Mouse (Mus musculus) limb, embryonic 14.5 days (tissue): Measurements from ENCODE around the gene Rad51d. TPM values are rescaled to one million over a fixed set of nuclear protein-coding genes. Genes with fewer than 3 reads are reported as not detected.
A peak's percentile ranks its signal among the peaks of the same experiment; 100 is the strongest.

Experiments
- ATAC-seq: fragments of 200-750 bp; cut with Nextera tagmentation; 2 replicates; pipeline ENCODE4 v1.8.0; 2017; ENCODE audit warnings: low read depth, moderate number of reproducible peaks, moderate TSS enrichment; ENCODE audit not compliant: low FRiP score
- DNase-seq: peaks from one replicate; pipeline ENCODE4 v3.0.0-alpha.2; 2015; ENCODE audit warnings: low spot score
- H3K27ac ChIP-seq: fragments of 300-500 bp; sonication (generic); replicated peaks from 2 replicates; pipeline ENCODE4 v1.5.1; 2014; ENCODE audit warnings: low read depth, mild to moderate bottlenecking, low read length, moderate library complexity, mixed read lengths
- H3K27me3 ChIP-seq: fragments of 300-500 bp; sonication (generic); 2 replicates; pipeline ENCODE4 v1.6.1; 2014; ENCODE audit warnings: low read length, mixed read lengths; ENCODE audit not compliant: control insufficient read depth, insufficient read depth
- H3K36me3 ChIP-seq: fragments of 300-500 bp; sonication (generic); 2 replicates; pipeline ENCODE4 v1.6.1; 2014; ENCODE audit warnings: mild to moderate bottlenecking, low read length, moderate library complexity, mixed read lengths; ENCODE audit not compliant: control insufficient read depth, insufficient read depth
- H3K4me1 ChIP-seq: fragments of 300-500 bp; sonication (generic); 2 replicates; pipeline ENCODE4 v1.6.1; 2014; ENCODE audit warnings: antibody characterized with exemption, low read length, mixed read lengths; ENCODE audit not compliant: control insufficient read depth, insufficient read depth
- H3K4me2 ChIP-seq: fragments of 300-500 bp; sonication (generic); replicated peaks from 2 replicates; pipeline ENCODE4 v1.6.1; 2014; ENCODE audit warnings: low read depth, mild to moderate bottlenecking, low read length, moderate library complexity; ENCODE audit not compliant: severe bottlenecking
- H3K4me3 ChIP-seq: fragments of 300-500 bp; sonication (generic); replicated peaks from 2 replicates; pipeline ENCODE4 v1.5.1; 2014; ENCODE audit warnings: low read length
- H3K9ac ChIP-seq: fragments of 300-500 bp; sonication (generic); 2 replicates; pipeline ENCODE4 v1.6.1; 2014; ENCODE audit warnings: mild to moderate bottlenecking, low read depth, low read length, moderate library complexity; ENCODE audit not compliant: severe bottlenecking
- H3K9me3 ChIP-seq: fragments of 300-500 bp; sonication (generic); 2 replicates; pipeline ENCODE4 v1.6.1; 2016; ENCODE audit warnings: low read length; ENCODE audit not compliant: control insufficient read depth
- POLR2A ChIP-seq: fragments of 200-500 bp; IDR thresholded peaks from 2 replicates; pipeline ENCODE4 v1.8.0; 2012; ENCODE audit warnings: inconsistent platforms, mild to moderate bottlenecking, moderate library complexity, borderline replicate concordance; ENCODE audit not compliant: insufficient read depth, insufficient read length; ENCODE audit errors: extremely low read depth
- WGBS: fragments of 180-500 bp; shearing (Covaris S2); extraction: QIAGEN DNeasy Blood & Tissue Kit; methylation state at CpG from one replicate; pipeline ENCODE4 v1.1.7; 2014; 5-methylcytosine and 5-hydroxymethylcytosine counted together
- polyA plus RNA-seq, 2 experiments: library from polyadenylated mRNA; depleted of rRNA in 1 of 2; stranded (reverse) in 1 of 2; unstranded in 1 of 2; fragments of >200 nt; fragmentation: Nextera tagmentation in 1 of 2; extraction: Ambion mirVana in 1 of 2; gene quantifications; 2 replicates each; pipeline versions ENCODE4 v1.2.1 to v1.2.3; 2012 to 2014

Rad51d gene
- polyA plus RNA-seq, 2 experiments, result 11.5 to 12.9 TPM

GRCm38 (mm10) chr11:82852540-82852939 lies 37.9 kb downstream of the Rad51d start:
- no peaks in the 10 kb centered on the region for H3K36me3 ChIP-seq
- no peaks in the 10 kb centered on the region for H3K9me3 ChIP-seq
- DNase-seq, result no peak
- no peak overlapping the region for H3K4me3 ChIP-seq
- WGBS, result 81% methylated on average over 10 of the region's 10 CpGs
- H3K9ac ChIP-seq, result no peak overlapping the region
- H3K27ac ChIP-seq, result no peak overlapping the region
- peaks cover 9% of the 10 kb centered on the region for H3K4me1 ChIP-seq
- H3K27me3 ChIP-seq, result no peaks in the 10 kb centered on the region
- H3K4me2 ChIP-seq, result no peak overlapping the region
- no peak for ATAC-seq
- no peak for TF ChIP-seq POLR2A

DNA sequence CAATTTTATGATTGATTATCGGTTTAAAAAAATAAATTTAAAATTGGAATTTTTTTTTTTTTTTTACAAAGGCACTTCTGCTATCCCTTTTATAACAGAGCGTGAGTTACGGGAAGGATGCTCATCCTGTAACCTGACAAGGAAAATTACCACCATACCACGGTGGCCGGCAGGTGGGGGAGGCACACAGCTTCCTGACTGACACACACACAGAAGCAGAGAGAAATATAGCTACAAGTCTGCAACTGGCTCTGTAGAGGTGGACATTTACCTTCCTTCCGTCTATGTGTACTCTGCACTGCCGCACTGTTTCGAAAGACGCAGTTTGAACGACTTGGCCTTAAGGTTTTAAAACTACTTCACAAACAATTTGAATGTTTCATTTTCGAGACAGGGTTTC lies 38.3 kb downstream of the Rad51d start:
- 79% methylated on average over 11 of the region's 11 CpGs for WGBS
- no peaks in the 10 kb centered on the region for H3K27me3 ChIP-seq
- H3K4me1 ChIP-seq, result peaks cover 11% of the 10 kb centered on the region
- ATAC-seq (no peak), DNase-seq (no peak)
- H3K4me3 ChIP-seq, result no peak overlapping the region
- no peaks in the 10 kb centered on the region for H3K9me3 ChIP-seq
- no peak overlapping the region for H3K27ac ChIP-seq
- H3K4me2 ChIP-seq, result no peak overlapping the region
- no peaks in the 10 kb centered on the region for H3K36me3 ChIP-seq
- no peak overlapping the region for H3K9ac ChIP-seq
- TF ChIP-seq POLR2A, result no peak

DNA sequence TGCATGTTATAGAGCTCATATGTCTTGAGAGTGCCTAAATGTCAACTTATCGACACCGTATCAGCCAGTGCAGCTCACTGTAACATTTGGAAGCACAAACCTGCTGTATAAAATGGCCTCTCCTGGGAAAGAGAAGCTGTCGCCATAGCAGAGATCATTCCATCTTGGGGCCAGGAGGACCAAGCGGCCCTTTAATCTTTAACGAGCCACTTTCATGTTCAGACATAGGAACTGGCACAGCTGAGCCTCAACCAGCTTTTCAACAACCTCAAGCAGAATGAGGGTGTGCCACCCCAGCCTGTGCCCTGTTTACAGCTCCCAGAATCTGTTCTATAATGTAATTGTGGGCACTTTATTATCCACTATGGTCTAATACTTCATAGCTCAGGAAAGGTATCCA lies 40.2 kb downstream of the Rad51d start:
- no peaks in the 10 kb centered on the region for H3K27me3 ChIP-seq
- DNase-seq (no peak), ATAC-seq (no peak)
- peaks cover 21% of the 10 kb centered on the region for H3K4me1 ChIP-seq
- H3K36me3 ChIP-seq, result no peaks in the 10 kb centered on the region
- no peaks in the 10 kb centered on the region for H3K9me3 ChIP-seq
- TF ChIP-seq POLR2A, result no peak
- H3K27ac ChIP-seq, result no peak overlapping the region
- H3K4me3 ChIP-seq, result no peak overlapping the region
- no peak overlapping the region for H3K4me2 ChIP-seq
- H3K9ac ChIP-seq, result no peak overlapping the region
- 24% methylated on average over 5 of the region's 5 CpGs for WGBS

DNA sequence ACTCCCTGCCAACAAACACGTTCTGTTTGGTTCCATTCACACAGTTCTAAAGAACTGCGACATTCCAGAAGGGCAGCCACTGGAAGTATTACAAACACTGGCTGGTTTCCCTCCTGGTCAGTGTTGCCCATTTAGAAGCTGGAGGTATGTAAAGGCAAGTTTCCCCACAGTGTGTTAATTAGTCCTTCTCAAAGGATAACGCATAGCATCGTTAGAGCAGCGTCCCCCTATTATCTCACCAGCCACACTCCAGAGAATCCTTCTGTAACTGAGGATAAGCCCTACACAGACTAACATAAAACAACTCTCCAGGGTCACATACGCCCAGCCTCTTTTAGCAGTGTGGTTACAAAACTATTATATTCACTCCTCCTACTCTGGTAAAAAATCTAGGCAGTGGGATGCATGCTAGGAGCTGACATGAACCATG lies 42.8 kb downstream of the Rad51d start:
- Histone ChIP-seq H3K36me3 (no peaks in the 10 kb centered on the region), H3K9me3 (no peaks in the 10 kb centered on the region), H3K9ac (no peak overlapping the region), H3K4me3 (no peak overlapping the region), H3K27me3 (no peaks in the 10 kb centered on the region), H3K4me1 (peaks cover 23% of the 10 kb centered on the region), H3K4me2 (no peak overlapping the region), H3K27ac (no peak overlapping the region)
- ATAC-seq (no peak), DNase-seq (no peak)
- TF ChIP-seq POLR2A, result no peak
- WGBS, result 39% methylated on average over 6 of the region's 6 CpGs

DNA sequence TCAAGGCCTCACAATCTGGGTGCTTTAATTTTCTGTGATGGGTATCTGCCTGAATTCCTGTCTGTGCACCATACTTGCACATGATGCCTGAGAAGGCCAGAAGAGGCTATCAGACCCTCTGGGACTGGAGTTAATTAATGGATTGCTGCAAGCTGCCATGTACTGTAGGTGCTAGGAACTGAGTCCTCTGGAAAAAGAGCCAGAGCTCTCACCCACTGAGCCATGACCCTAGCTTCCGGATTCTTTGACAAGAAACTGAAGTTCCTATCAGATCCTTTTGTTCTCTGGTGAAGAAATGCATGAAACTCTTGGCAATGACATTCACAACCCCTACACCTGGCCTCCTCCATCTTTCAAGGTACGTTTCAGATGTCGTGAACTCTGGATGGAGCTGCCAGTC lies 43.5 kb downstream of the Rad51d start:
- ATAC-seq (no peak), DNase-seq (no peak)
- WGBS, result 77% methylated on average over 3 of the region's 3 CpGs
- Histone ChIP-seq H3K27ac (no peak overlapping the region), H3K4me3 (no peak overlapping the region), H3K36me3 (no peaks in the 10 kb centered on the region), H3K4me2 (no peak overlapping the region), H3K27me3 (no peaks in the 10 kb centered on the region), H3K9ac (no peak overlapping the region), H3K9me3 (no peaks in the 10 kb centered on the region), H3K4me1 (peaks cover 23% of the 10 kb centered on the region)
- no peak for TF ChIP-seq POLR2A

DNA sequence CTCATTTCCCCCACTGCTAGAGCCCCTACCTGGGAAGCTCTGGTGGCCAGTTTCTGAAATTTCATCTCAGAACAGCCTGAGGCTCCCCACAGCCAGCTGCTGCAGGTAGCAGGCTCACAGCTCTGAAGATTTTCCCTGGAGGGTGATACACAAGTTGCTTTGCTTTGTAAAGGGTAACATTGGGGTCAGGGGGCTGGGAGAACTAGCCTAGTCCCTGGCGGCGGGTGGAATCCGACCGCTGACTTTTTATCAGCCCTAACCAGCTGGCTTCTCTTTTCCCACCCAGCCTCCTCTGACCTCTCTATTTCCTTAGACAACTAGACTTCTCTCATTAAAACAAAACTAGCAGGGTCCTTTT lies 44.4 kb downstream of the Rad51d start:
- no peak for TF ChIP-seq POLR2A
- no peak overlapping the region for H3K4me3 ChIP-seq
- 22% methylated on average over 4 of the region's 4 CpGs for WGBS
- ATAC-seq (no peak; the same call in 1 of the 2 replicates), DNase-seq (no peak)
- no peaks in the 10 kb centered on the region for H3K27me3 ChIP-seq
- no peaks in the 10 kb centered on the region for H3K9me3 ChIP-seq
- H3K27ac ChIP-seq, result 0 out of 2 replicates have a peak overlapping the region, but pooled peaks have one; percentile 7
- no peak overlapping the region; the same call in 1 of the 2 replicates for H3K9ac ChIP-seq
- peak overlapping the region; percentile 30; the same call in 1 of the 2 replicates for H3K4me2 ChIP-seq
- no peaks in the 10 kb centered on the region for H3K36me3 ChIP-seq
- peaks cover 23% of the 10 kb centered on the region for H3K4me1 ChIP-seq
